Mouse (Mus musculus): ENCODE measurements around the gene Acbd4. TPM values are rescaled to one million over a fixed set of nuclear protein-coding genes. Genes with fewer than 3 reads are reported as not detected.

Acbd4 gene
- total RNA-seq, 2 experiments from 2014 or later: 72.3 to 80.3 TPM

Other genes with a start within 250 kb of the Acbd4 start
- gene Eftud2, start 220.7 kb upstream of the Acbd4 start, total RNA-seq (2021): 100 to 1,000 TPM; 123 to 135 TPM
- gene Ccdc103, start 220.5 kb upstream of the Acbd4 start, total RNA-seq (2021): 1 to 10 TPM; 2.0 to 3.6 TPM
- under 1 TPM in 1 of 2 experiments, not detected in 1; 0.20 TPM for gene Fam187a, start 216.5 kb upstream of the Acbd4 start, total RNA-seq (2021)
- 100 to 1,000 TPM; 127 TPM for gene Gfap, start 200.8 kb upstream of the Acbd4 start, total RNA-seq (2021)
- under 1 TPM; 0.16 to 0.44 TPM for gene Kif18b, start 176.6 kb upstream of the Acbd4 start, total RNA-seq (2021)
- 10 to 100 TPM; 15.1 to 15.6 TPM for gene C1ql1, start 155.0 kb upstream of the Acbd4 start, total RNA-seq (2021)
- 100 to 1,000 TPM; 126 to 127 TPM for gene Nmt1, start 73.5 kb upstream of the Acbd4 start, total RNA-seq (2021)
- 10 to 100 TPM; 49.7 to 55.1 TPM for gene Dcakd, start 73.3 kb upstream of the Acbd4 start, total RNA-seq (2021)
- gene Plcd3, start within 50 bp of the Acbd4 start, total RNA-seq (2021): 10 to 100 TPM; 16.1 to 19.3 TPM
- 10 to 100 TPM; 42.8 to 51.6 TPM for gene Hexim1, start 14.5 kb downstream of the Acbd4 start, total RNA-seq (2021)
- gene Hexim2, start 30.7 kb downstream of the Acbd4 start, total RNA-seq (2021): 10 to 100 TPM; 13.2 to 16.6 TPM
- gene Fmnl1, start 69.4 kb downstream of the Acbd4 start, total RNA-seq (2021): 100 to 1,000 TPM; 129 to 172 TPM
- gene 1700023F06Rik, start 106.9 kb downstream of the Acbd4 start, total RNA-seq (2021): 1 to 10 TPM; 1.8 to 2.4 TPM
- gene Spata32, start 116.8 kb downstream of the Acbd4 start, total RNA-seq (2021): 1 to 10 TPM; 2.0 to 2.4 TPM
- gene Map3k14, start 165.8 kb downstream of the Acbd4 start, total RNA-seq (2021): 1 to 10 TPM; 3.1 to 4.0 TPM